Mouse (Mus musculus) fat pad, adult 2 months (tissue): Measurements from ENCODE around the gene Fmo5.

Experiments
- DNase-seq: peaks from one replicate; pipeline ENCODE4 v3.0.0-alpha.2; 2011; ENCODE audit warnings: low read depth, low spot score; ENCODE audit errors: extremely low read depth

Fmo5 gene

GRCm38 (mm10) chr3:97678416-97678815 is 49.8 kb downstream of the Fmo5 start:
- no peak for DNase-seq

GRCm38 (mm10) chr3:97680631-97681320 is 52.2 kb downstream of the Fmo5 start:
- no peak for DNase-seq

GRCm38 (mm10) chr3:97681321-97682158 is 52.9 kb downstream of the Fmo5 start:
- DNase-seq = no peak

DNA sequence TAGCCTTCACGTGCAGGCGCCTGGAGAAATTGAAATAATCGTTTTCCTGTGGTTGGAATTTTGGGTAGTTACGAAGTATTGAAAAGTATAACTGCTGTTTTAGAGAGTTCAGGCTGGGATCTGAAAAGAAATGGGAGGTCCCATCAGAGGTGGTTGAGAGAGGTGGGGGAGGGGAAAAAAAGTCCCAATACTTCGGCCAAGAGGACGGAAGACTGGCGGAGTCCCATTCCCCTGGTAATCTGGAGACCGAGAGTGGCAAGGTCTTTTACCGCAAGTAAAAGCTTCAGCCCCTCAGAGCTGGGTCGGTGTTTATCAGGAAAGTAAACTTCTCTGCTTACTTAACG is 53.5 kb downstream of the Fmo5 start:
- DNase-seq = no peak

- DNase-seq = no peak
Measured at GRCm38 (mm10) chr3:97682576-97682975, 54.0 kb downstream of the Fmo5 start.

GRCm38 (mm10) chr3:97683560-97684195 is 55.1 kb downstream of the Fmo5 start:
- no peak for DNase-seq

DNA sequence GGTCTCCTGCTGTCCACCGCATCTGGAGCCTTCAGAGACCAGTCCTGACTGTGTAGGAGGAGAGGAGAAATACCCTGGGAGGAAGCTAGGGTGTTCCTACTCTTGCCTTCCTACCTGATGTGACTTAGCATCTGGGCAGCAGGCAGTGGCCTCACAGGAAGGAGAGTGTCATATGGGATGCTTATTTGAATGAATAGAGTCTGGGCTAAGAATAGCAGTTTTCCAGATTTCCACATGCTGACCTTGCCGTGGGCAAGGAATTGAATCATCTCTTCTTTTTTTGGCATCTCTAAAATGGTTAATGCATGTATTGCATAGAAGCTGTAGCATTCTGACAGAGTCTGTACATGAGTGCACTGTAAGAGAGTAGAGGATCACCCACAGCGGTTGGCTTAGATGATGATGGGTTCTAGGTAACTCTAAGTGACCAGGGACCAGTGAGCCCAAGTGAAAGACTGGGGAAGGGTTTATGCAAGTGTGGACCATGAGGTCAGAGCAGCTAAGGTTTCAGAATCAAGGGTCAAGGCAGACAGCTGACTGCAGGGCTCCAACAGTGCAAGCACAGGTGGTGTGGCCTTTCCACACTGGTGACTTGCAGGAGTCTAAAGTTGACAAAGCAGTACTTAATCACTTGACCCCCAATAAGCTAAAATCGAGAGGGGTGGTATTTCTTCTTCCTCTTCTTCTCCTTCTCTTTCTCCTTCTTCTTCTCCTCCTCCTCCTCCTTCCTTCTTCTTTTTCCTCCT is 57.9 kb downstream of the Fmo5 start:
- DNase-seq = no peak

GRCm38 (mm10) chr3:97689289-97689688 is 60.7 kb downstream of the Fmo5 start:
- no peak for DNase-seq

DNA sequence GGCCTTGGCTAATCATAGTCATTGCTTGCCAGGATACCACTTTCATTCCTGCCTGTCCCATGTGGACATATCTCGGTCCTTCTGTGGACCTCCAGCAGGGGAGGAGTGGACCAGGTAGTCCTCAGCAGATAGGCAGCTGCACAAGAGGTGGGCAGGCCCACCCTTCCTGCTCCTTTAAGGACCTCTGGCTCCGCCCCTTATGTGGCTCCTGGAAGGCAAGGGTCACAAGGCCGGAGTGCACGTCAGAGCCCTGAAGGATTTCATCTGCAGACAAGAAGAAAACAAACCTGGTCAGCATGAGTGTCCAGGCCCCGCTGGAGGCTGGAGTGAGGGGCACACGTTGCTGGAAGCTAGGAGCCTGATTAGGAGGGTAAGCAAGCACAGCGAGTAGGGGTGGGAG is 62.0 kb downstream of the Fmo5 start:
- DNase-seq = no peak

DNA sequence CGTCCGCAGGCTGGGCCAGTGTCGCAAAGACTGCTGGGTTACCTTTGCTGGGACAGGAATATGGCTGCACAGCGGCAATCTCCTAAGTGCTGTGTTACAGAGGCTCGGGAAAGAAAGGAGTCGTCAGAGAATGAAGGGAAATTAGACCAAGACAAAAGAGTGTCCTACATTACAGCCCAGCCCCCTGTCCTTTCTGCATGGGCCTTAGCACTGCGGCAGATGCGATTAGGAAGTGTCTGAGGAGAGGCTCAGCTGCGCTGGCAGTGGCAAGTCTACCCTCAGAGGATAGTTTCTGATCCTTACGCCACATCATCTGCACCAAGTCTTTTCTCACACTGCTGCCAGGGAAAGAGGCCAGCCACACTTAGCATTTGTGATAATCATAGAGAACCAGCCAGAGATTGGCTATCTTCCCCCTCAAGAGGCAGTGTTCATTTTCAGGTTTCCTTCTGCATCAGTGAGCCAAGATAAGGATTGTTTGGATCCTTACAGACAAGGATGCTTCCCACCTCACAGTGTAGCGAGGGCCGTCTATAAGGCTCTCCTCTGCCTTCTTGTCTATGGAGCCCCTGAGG is 62.9 kb downstream of the Fmo5 start:
- DNase-seq = no peak

GRCm38 (mm10) chr3:97693806-97694205 is 65.2 kb downstream of the Fmo5 start:
- DNase-seq = no peak

DNA sequence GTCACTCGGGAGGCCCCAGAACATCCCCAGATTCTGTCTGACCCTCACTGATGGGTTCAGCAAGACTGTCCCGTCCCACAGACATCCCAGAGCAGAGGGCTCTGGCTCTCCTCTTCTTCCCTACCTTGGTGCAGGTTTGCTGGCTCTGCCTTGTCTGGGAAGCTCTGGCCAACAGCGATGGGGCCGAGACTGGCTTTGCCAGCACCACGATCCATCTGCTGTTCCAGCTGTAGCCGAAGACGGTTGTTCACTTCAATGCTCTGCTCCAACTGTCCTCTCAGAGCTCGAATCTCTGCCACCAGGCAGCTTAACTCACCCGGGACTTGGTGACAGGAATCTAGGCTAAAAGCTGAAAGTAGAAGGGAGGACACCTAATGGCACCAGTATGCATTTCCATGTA is 68.3 kb downstream of the Fmo5 start:
- no peak for DNase-seq

DNA sequence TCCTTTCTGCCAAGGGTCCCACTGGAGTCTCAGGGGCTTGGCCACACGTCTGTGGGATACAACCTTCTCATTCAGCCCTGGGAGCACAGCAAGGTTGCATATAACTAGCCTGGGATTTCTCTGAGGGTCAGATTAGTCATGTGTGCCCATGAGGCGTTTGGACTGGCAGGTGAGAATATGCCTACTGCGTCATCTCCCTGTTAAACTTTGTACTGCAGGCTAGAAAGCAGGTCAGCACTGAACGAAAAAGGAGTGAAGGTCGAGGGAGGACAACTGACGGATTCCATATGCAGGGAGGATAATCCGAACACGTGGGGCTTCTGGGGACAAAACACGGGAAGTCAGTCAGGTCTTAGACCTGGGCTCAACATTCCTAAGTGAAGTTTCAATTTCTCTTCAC is 68.7 kb downstream of the Fmo5 start:
- no peak for DNase-seq

- DNase-seq = no peak
Measured at GRCm38 (mm10) chr3:97699061-97699460, 70.5 kb downstream of the Fmo5 start.

- no peak for DNase-seq
Measured at GRCm38 (mm10) chr3:97701198-97701597, 72.6 kb downstream of the Fmo5 start.

- DNase-seq = no peak
Measured at GRCm38 (mm10) chr3:97702448-97703080, 74.0 kb downstream of the Fmo5 start.
